Mouse (Mus musculus) spleen, adult 2 months (tissue): ENCODE results near the gene Slc25a3.

Source experiments
- CTCF ChIP-seq: fragments of 200-500 bp; IDR thresholded peaks from 2 replicates; pipeline ENCODE4 v1.5.1; 2011; ENCODE audit warnings: mild to moderate bottlenecking, inconsistent platforms; ENCODE audit not compliant: insufficient read depth, insufficient read length, insufficient replicate concordance; ENCODE audit errors: extremely low read depth
- POLR2A ChIP-seq: fragments of 200-500 bp; IDR thresholded peaks from 2 replicates; pipeline ENCODE4 v1.6.1; 2011; ENCODE audit warnings: low read depth, low read length, inconsistent platforms

DNA sequence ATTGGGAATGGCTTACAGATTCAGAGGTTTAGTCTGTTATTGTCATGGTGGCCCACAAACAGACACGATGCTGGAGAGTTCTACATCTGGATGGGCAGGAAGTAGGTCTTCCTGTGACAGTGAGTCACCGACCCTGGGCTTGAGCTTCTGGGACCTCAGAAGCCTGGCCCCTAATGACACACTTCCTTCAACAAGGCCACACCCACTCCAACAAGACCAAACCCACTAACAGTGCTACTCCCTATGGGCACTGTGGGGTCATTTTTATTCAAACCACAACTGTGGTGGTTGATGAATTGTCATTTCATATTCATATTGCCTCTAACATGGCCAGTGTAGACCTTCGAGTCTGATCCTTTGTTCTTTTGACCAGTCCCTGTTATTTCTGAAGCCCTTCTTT, 14.5 kb upstream of the Slc25a3 start:
- TF ChIP-seq CTCF, result no peak
- TF ChIP-seq POLR2A, result no peak
